Mouse (Mus musculus): Measurements from ENCODE around the gene Actn3. TPM values are rescaled to one million over a fixed set of nuclear protein-coding genes. Genes with fewer than 3 reads are reported as not detected.

The Actn3 gene
- polyA plus RNA-seq, 1 experiment from 2014 or later, result 2.1 TPM

- H3K9me3 ChIP-seq (ENCODE audit: control insufficient read depth, low read length), result no peaks in the 10 kb centered on the region
- H3K4me3 ChIP-seq (replicated peaks; ENCODE audit: low read depth, low read length), result no peak overlapping the region
- 0 out of 2 replicates have a peak, but pooled peaks cover 6% of the 10 kb centered on the region for H3K4me1 ChIP-seq (ENCODE audit: control insufficient read depth, insufficient read depth, low read length)
- ATAC-seq (ENCODE audit: low FRiP score, low TSS enrichment), result no peak
- no peak overlapping the region for H3K9ac ChIP-seq (replicated peaks; ENCODE audit: low read length)
- H3K27me3 ChIP-seq (ENCODE audit: control insufficient read depth, insufficient read depth, low read length), result no peaks in the 10 kb centered on the region
- no peak for DNase-seq
- no peaks in the 10 kb centered on the region for H3K36me3 ChIP-seq (ENCODE audit: control insufficient read depth, insufficient read depth, low read length)
- 22% methylated on average over 5 of the region's 5 CpGs for WGBS
- no peak overlapping the region for H3K27ac ChIP-seq (replicated peaks; ENCODE audit: low read depth, low read length)
- H3K4me2 ChIP-seq (ENCODE audit: low read length), result no peak overlapping the region
These were observed 27.4 kb downstream of the Actn3 start for GRCm38 (mm10) chr19:4850281-4850680.

- ATAC-seq (ENCODE audit: low FRiP score, low TSS enrichment) (no peak), DNase-seq (no peak)
- Histone ChIP-seq H3K4me1 (ENCODE audit: control insufficient read depth, insufficient read depth, low read length) (0 out of 2 replicates have a peak, but pooled peaks cover 5% of the 10 kb centered on the region), H3K4me3 (replicated peaks; ENCODE audit: low read depth, low read length) (no peak overlapping the region), H3K9me3 (ENCODE audit: control insufficient read depth, low read length) (no peaks in the 10 kb centered on the region), H3K9ac (replicated peaks; ENCODE audit: low read length) (no peak overlapping the region), H3K4me2 (ENCODE audit: low read length) (no peak overlapping the region), H3K27me3 (ENCODE audit: control insufficient read depth, insufficient read depth, low read length) (no peaks in the 10 kb centered on the region), H3K36me3 (ENCODE audit: control insufficient read depth, insufficient read depth, low read length) (no peaks in the 10 kb centered on the region), H3K27ac (replicated peaks; ENCODE audit: low read depth, low read length) (no peak overlapping the region)
- WGBS, result 58% methylated on average over 4 of the region's 4 CpGs
These were observed 27.9 kb downstream of the Actn3 start for GRCm38 (mm10) chr19:4849800-4850199.

GRCm38 (mm10) chr19:4847490-4847889 is 30.2 kb downstream of the Actn3 start:
- H3K27me3 ChIP-seq (ENCODE audit: control insufficient read depth, insufficient read depth, low read length), result no peaks in the 10 kb centered on the region
- H3K4me1 ChIP-seq (ENCODE audit: control insufficient read depth, insufficient read depth, low read length), result no peaks in the 10 kb centered on the region
- no peaks in the 10 kb centered on the region for H3K36me3 ChIP-seq (ENCODE audit: control insufficient read depth, insufficient read depth, low read length)
- no peak overlapping the region for H3K4me3 ChIP-seq (replicated peaks; ENCODE audit: low read depth, low read length)
- ATAC-seq (ENCODE audit: low FRiP score, low TSS enrichment) (no peak), DNase-seq (peak; percentile 47)
- WGBS, result 42% methylated on average over 7 of the region's 7 CpGs
- no peaks in the 10 kb centered on the region for H3K9me3 ChIP-seq (ENCODE audit: control insufficient read depth, low read length)
- no peak overlapping the region for H3K9ac ChIP-seq (replicated peaks; ENCODE audit: low read length)
- no peak overlapping the region for H3K27ac ChIP-seq (replicated peaks; ENCODE audit: low read depth, low read length)
- H3K4me2 ChIP-seq (ENCODE audit: low read length), result no peak overlapping the region

GRCm38 (mm10) chr19:4845846-4846245 is 31.9 kb downstream of the Actn3 start:
- Histone ChIP-seq H3K9me3 (ENCODE audit: control insufficient read depth, low read length) (no peaks in the 10 kb centered on the region), H3K4me2 (ENCODE audit: low read length) (no peak overlapping the region), H3K27ac (replicated peaks; ENCODE audit: low read depth, low read length) (no peak overlapping the region), H3K27me3 (ENCODE audit: control insufficient read depth, insufficient read depth, low read length) (peaks cover 6% of the 10 kb centered on the region), H3K9ac (replicated peaks; ENCODE audit: low read length) (no peak overlapping the region), H3K4me3 (replicated peaks; ENCODE audit: low read depth, low read length) (no peak overlapping the region), H3K36me3 (ENCODE audit: control insufficient read depth, insufficient read depth, low read length) (no peaks in the 10 kb centered on the region), H3K4me1 (ENCODE audit: control insufficient read depth, insufficient read depth, low read length) (no peaks in the 10 kb centered on the region)
- ATAC-seq (ENCODE audit: low FRiP score, low TSS enrichment) (no peak), DNase-seq (no peak)
- WGBS, result 79% methylated on average over 2 of the region's 2 CpGs

GRCm38 (mm10) chr19:4842611-4843010 is 35.1 kb downstream of the Actn3 start:
- Histone ChIP-seq H3K9ac (replicated peaks; ENCODE audit: low read length) (no peak overlapping the region), H3K4me3 (replicated peaks; ENCODE audit: low read depth, low read length) (no peak overlapping the region)
- ATAC-seq (ENCODE audit: low FRiP score, low TSS enrichment), result no peak

GRCm38 (mm10) chr19:4840848-4841247 is 36.9 kb downstream of the Actn3 start:
- WGBS, result 85% methylated on average over 9 of the region's 9 CpGs
- no peak overlapping the region for H3K27ac ChIP-seq (replicated peaks; ENCODE audit: low read depth, low read length)
- H3K9ac ChIP-seq (replicated peaks; ENCODE audit: low read length), result no peak overlapping the region
- no peak overlapping the region for H3K4me3 ChIP-seq (replicated peaks; ENCODE audit: low read depth, low read length)
- H3K9me3 ChIP-seq (ENCODE audit: control insufficient read depth, low read length), result no peaks in the 10 kb centered on the region
- DNase-seq (no peak), ATAC-seq (ENCODE audit: low FRiP score, low TSS enrichment) (no peak)
- H3K4me2 ChIP-seq (ENCODE audit: low read length), result no peak overlapping the region
- H3K4me1 ChIP-seq (ENCODE audit: control insufficient read depth, insufficient read depth, low read length), result peaks cover 15% of the 10 kb centered on the region
- H3K36me3 ChIP-seq (ENCODE audit: control insufficient read depth, insufficient read depth, low read length), result no peaks in the 10 kb centered on the region
- peaks cover 16% of the 10 kb centered on the region for H3K27me3 ChIP-seq (ENCODE audit: control insufficient read depth, insufficient read depth, low read length)

More at GRCm38 (mm10) chr19:4842611-4843010, 35.1 kb downstream of the Actn3 start:
- Histone ChIP-seq H3K9me3 (ENCODE audit: control insufficient read depth, low read length) (no peaks in the 10 kb centered on the region), H3K27me3 (ENCODE audit: control insufficient read depth, insufficient read depth, low read length) (peaks cover 16% of the 10 kb centered on the region), H3K36me3 (ENCODE audit: control insufficient read depth, insufficient read depth, low read length) (no peaks in the 10 kb centered on the region), H3K4me1 (ENCODE audit: control insufficient read depth, insufficient read depth, low read length) (peaks cover 15% of the 10 kb centered on the region), H3K27ac (replicated peaks; ENCODE audit: low read depth, low read length) (no peak overlapping the region), H3K4me2 (ENCODE audit: low read length) (no peak overlapping the region)
- WGBS, result 71% methylated on average over 2 of the region's 2 CpGs
- no peak for DNase-seq

- Histone ChIP-seq H3K9me3 (ENCODE audit: control insufficient read depth, low read length) (no peaks in the 10 kb centered on the region), H3K36me3 (ENCODE audit: control insufficient read depth, insufficient read depth, low read length) (no peaks in the 10 kb centered on the region), H3K9ac (replicated peaks; ENCODE audit: low read length) (peak within 1 kb of the TSS; percentile 41), H3K4me2 (ENCODE audit: low read length) (peak within 1 kb of the TSS; percentile 98), H3K4me3 (replicated peaks; ENCODE audit: low read depth, low read length) (peak within 1 kb of the TSS; percentile 58), H3K27me3 (ENCODE audit: control insufficient read depth, insufficient read depth, low read length) (peaks cover 16% of the 10 kb centered on the region), H3K27ac (replicated peaks; ENCODE audit: low read depth, low read length) (no peak within 1 kb of the TSS), H3K4me1 (ENCODE audit: control insufficient read depth, insufficient read depth, low read length) (peaks cover 15% of the 10 kb centered on the region)
- 1% methylated on average over 25 of the region's 25 CpGs for WGBS
- ATAC-seq (ENCODE audit: low FRiP score, low TSS enrichment) (peak; percentile 98), DNase-seq (peak; percentile 97)
These were observed 38.6 kb downstream of the Actn3 start, which contains the start of the genes Ccs and Ccdc87 for GRCm38 (mm10) chr19:4839149-4839548. Gene Ccs (minus strand): TSS chr19:4839332. Gene Ccdc87 (plus strand): TSS chr19:4839366.

- peak overlapping the region; percentile 41 for H3K9ac ChIP-seq (replicated peaks; ENCODE audit: low read length)
- H3K9me3 ChIP-seq (ENCODE audit: control insufficient read depth, low read length), result no peaks in the 10 kb centered on the region
- DNase-seq (no peak), ATAC-seq (ENCODE audit: low FRiP score, low TSS enrichment) (peak; percentile 17; the same call in 1 of the 2 replicates)
- peak overlapping the region; percentile 58 for H3K4me3 ChIP-seq (replicated peaks; ENCODE audit: low read depth, low read length)
- peaks cover 15% of the 10 kb centered on the region for H3K4me1 ChIP-seq (ENCODE audit: control insufficient read depth, insufficient read depth, low read length)
- 33% methylated on average over 10 of the region's 10 CpGs for WGBS
- peak overlapping the region; percentile 98 for H3K4me2 ChIP-seq (ENCODE audit: low read length)
- no peak overlapping the region for H3K27ac ChIP-seq (replicated peaks; ENCODE audit: low read depth, low read length)
- H3K36me3 ChIP-seq (ENCODE audit: control insufficient read depth, insufficient read depth, low read length), result no peaks in the 10 kb centered on the region
- peaks cover 16% of the 10 kb centered on the region for H3K27me3 ChIP-seq (ENCODE audit: control insufficient read depth, insufficient read depth, low read length)
These were observed 39.1 kb downstream of the Actn3 start for GRCm38 (mm10) chr19:4838526-4839140.

GRCm38 (mm10) chr19:4837049-4837448 is 40.7 kb downstream of the Actn3 start:
- 93% methylated on average over 6 of the region's 6 CpGs for WGBS
- Histone ChIP-seq H3K36me3 (ENCODE audit: control insufficient read depth, insufficient read depth, low read length) (peaks cover 5% of the 10 kb centered on the region; the same call in 1 of the 2 replicates), H3K9ac (replicated peaks; ENCODE audit: low read length) (no peak overlapping the region)

More at GRCm38 (mm10) chr19:4837049-4837448, 40.7 kb downstream of the Actn3 start:
- Histone ChIP-seq H3K4me1 (ENCODE audit: control insufficient read depth, insufficient read depth, low read length) (peaks cover 15% of the 10 kb centered on the region), H3K4me3 (replicated peaks; ENCODE audit: low read depth, low read length) (no peak overlapping the region), H3K27ac (replicated peaks; ENCODE audit: low read depth, low read length) (no peak overlapping the region), H3K4me2 (ENCODE audit: low read length) (no peak overlapping the region), H3K27me3 (ENCODE audit: control insufficient read depth, insufficient read depth, low read length) (peaks cover 16% of the 10 kb centered on the region), H3K9me3 (ENCODE audit: control insufficient read depth, low read length) (no peaks in the 10 kb centered on the region)
- DNase-seq (no peak), ATAC-seq (ENCODE audit: low FRiP score, low TSS enrichment) (no peak)

All from midbrain, embryonic 14.5 days (tissue).